Mouse (Mus musculus) bone marrow macrophage, adult 2 months (primary cell): ENCODE results near the gene Olfr149.

Source experiments
- CTCF ChIP-seq: IDR thresholded peaks from 2 replicates; pipeline ENCODE4 v1.5.1; 2012; ENCODE audit warnings: low read depth, mild to moderate bottlenecking, low read length, moderate library complexity
- POLR2A ChIP-seq: IDR thresholded peaks from 2 replicates; pipeline ENCODE4 v1.6.1; 2012; ENCODE audit warnings: mild to moderate bottlenecking, low read depth, low read length, borderline replicate concordance

DNA sequence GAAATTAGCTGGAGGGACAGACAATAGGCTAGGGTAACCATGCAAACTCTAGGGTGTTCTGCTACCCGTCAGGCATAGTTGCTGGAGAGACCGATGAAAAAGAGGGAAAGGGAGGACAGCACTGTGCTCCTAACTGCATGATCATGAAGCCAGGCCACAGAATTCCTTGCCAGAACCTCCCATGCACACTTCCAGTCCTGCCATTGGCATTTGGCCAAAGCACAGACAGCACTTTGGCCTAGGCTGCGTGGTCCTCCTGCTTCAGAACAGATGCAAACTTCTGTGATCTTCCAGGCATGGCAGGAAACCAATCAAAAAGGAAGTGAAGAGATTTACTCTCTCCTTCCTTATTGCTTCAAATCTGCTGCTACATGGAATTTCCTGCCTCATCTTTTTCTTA, 2.0 kb upstream of the Olfr149 start:
- TF ChIP-seq CTCF (no peak), POLR2A (no peak)
